Mouse (Mus musculus) layer of hippocampus, adult 2 months (tissue): ENCODE data around the gene Clip2. TPM values are rescaled to one million over a fixed set of nuclear protein-coding genes. Genes with fewer than 3 reads are reported as not detected.

Experiments
- DNase-seq, 2 experiments: peaks; one replicate each; pipeline ENCODE4 v3.0.0; 2022; ENCODE audit warnings: low spot score in 2 of 2
- H3K27ac ChIP-seq: fragments of 200-600 bp; 2 replicates; pipeline ENCODE4 v1.8.1; 2022
- H3K4me3 ChIP-seq: fragments of 200-600 bp; 2 replicates; pipeline ENCODE4 v1.8.1; 2022; ENCODE audit warnings: mild to moderate bottlenecking
- CTCF ChIP-seq: fragments of 200-600 bp; conservative IDR thresholded peaks from 2 replicates; pipeline ENCODE4 v1.8.1; 2022; ENCODE audit warnings: antibody characterized with exemption, mild to moderate bottlenecking, moderate library complexity
- total RNA-seq, 2 experiments: library from RNA; stranded (reverse); gene quantifications; 2 replicates each; pipeline ENCODE4 v1.2.3; 2021

The Clip2 gene
- total RNA-seq, 2 experiments from 2014 or later = 90.0 to 99.3 TPM

GRCm38 (mm10) chr5:134507859-134508399 lies 44.3 kb downstream of the Clip2 start:
- H3K4me3 ChIP-seq = no peak overlapping the region
- TF ChIP-seq CTCF = no peak
- no peak for DNase-seq
- peak overlapping the region; percentile 77 for H3K27ac ChIP-seq

GRCm38 (mm10) chr5:134507307-134507706 lies 44.9 kb downstream of the Clip2 start:
- peak overlapping the region; percentile 77 for H3K27ac ChIP-seq
- DNase-seq = peak; percentile 65 to 75
- H3K4me3 ChIP-seq = no peak overlapping the region
- TF ChIP-seq CTCF = peak; percentile 86

GRCm38 (mm10) chr5:134505810-134506292 lies 46.4 kb downstream of the Clip2 start:
- peak; percentile 40 to 73 for DNase-seq

GRCm38 (mm10) chr5:134502591-134502990 lies 49.6 kb downstream of the Clip2 start:
- no peak overlapping the region for H3K27ac ChIP-seq
- no peak overlapping the region for H3K4me3 ChIP-seq
- TF ChIP-seq CTCF = no peak
- no peak for DNase-seq

More at GRCm38 (mm10) chr5:134505810-134506292, 46.4 kb downstream of the Clip2 start:
- no peak for TF ChIP-seq CTCF
- H3K27ac ChIP-seq = peak overlapping the region; percentile 80
- no peak overlapping the region for H3K4me3 ChIP-seq

- TF ChIP-seq CTCF = peak; percentile 78
- Histone ChIP-seq H3K27ac (peak overlapping the region; percentile 44; the same call in 1 of the 2 replicates), H3K4me3 (no peak overlapping the region)
- DNase-seq = no peak
These were observed 50.8 kb downstream of the Clip2 start for GRCm38 (mm10) chr5:134501453-134501852.

- no peak overlapping the region for H3K4me3 ChIP-seq
- TF ChIP-seq CTCF = no peak
- DNase-seq = no peak
- no peak overlapping the region for H3K27ac ChIP-seq
These were observed 51.6 kb downstream of the Clip2 start for GRCm38 (mm10) chr5:134500681-134501080.

- TF ChIP-seq CTCF = peak; percentile 83
- H3K4me3 ChIP-seq = no peak overlapping the region
- peak; percentile 47 to 67 for DNase-seq
- no peak overlapping the region for H3K27ac ChIP-seq
These were observed 52.2 kb downstream of the Clip2 start for GRCm38 (mm10) chr5:134500062-134500461.

GRCm38 (mm10) chr5:134497026-134497425 lies 55.2 kb downstream of the Clip2 start:
- no peak for DNase-seq
- H3K4me3 ChIP-seq = no peak overlapping the region
- no peak for TF ChIP-seq CTCF
- H3K27ac ChIP-seq = no peak overlapping the region

GRCm38 (mm10) chr5:134495796-134496195 lies 56.4 kb downstream of the Clip2 start:
- no peak overlapping the region for H3K27ac ChIP-seq
- no peak overlapping the region for H3K4me3 ChIP-seq
- no peak for TF ChIP-seq CTCF
- DNase-seq = no peak

GRCm38 (mm10) chr5:134494142-134494541 lies 58.1 kb downstream of the Clip2 start:
- H3K27ac ChIP-seq = no peak overlapping the region; the same call in 1 of the 2 replicates
- TF ChIP-seq CTCF = peak; percentile 92
- peak; percentile 89 to 93 for DNase-seq
- H3K4me3 ChIP-seq = no peak overlapping the region

- Histone ChIP-seq H3K27ac (no peak overlapping the region), H3K4me3 (no peak overlapping the region)
- no peak for TF ChIP-seq CTCF
- DNase-seq = no peak
These were observed 59.3 kb downstream of the Clip2 start for GRCm38 (mm10) chr5:134492956-134493355.

GRCm38 (mm10) chr5:134491712-134492417 lies 60.4 kb downstream of the Clip2 start:
- peak overlapping the region; percentile 49; the same call in 1 of the 2 replicates for H3K27ac ChIP-seq
- peak; percentile 86 to 90 for DNase-seq
- no peak overlapping the region for H3K4me3 ChIP-seq
- peak; percentile 98 for TF ChIP-seq CTCF

- 0 out of 2 replicates have a peak overlapping the region, but pooled peaks have one; percentile 49 for H3K27ac ChIP-seq
- TF ChIP-seq CTCF = no peak
- H3K4me3 ChIP-seq = no peak overlapping the region
- no peak for DNase-seq
These were observed 61.0 kb downstream of the Clip2 start for GRCm38 (mm10) chr5:134491206-134491605.
